Mouse (Mus musculus): Measurements from ENCODE around the gene Dohh. TPM values are rescaled to one million over a fixed set of nuclear protein-coding genes. Genes with fewer than 3 reads are reported as not detected.

The Dohh gene
- polyA plus RNA-seq, 1 experiment from 2014 or later, result 61.0 TPM

DNA sequence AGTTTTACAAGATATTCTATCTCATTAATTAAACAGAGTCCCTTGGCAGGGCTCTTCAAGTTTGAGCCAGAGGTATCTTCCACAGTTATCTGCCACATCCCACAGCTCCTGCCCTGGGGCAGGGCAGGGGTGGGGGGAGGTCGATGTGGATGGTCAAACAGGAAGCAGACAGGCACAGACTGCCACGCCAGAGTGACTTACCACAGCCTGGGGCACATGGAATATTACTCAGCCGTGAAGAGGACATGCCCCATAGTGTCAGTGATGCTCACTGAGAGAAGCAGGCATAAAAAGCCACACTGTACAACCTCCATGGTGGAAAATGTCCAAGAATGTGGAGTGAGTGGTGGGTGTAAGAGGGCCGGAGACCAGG lies 39.1 kb upstream of the Dohh start:
- no peak for ATAC-seq (ENCODE audit: low read depth)
- H3K9ac ChIP-seq (replicated peaks; ENCODE audit: low read depth, low read length), result no peak overlapping the region
- no peak overlapping the region for H3K4me3 ChIP-seq (ENCODE audit: low read depth, low read length)
- H3K36me3 ChIP-seq (ENCODE audit: control insufficient read depth, insufficient read depth, low read length), result no peaks in the 10 kb centered on the region
- H3K4me2 ChIP-seq (ENCODE audit: low read depth, low read length), result no peak overlapping the region
- H3K27ac ChIP-seq (ENCODE audit: low read depth, low read length), result no peak overlapping the region
- no peaks in the 10 kb centered on the region for H3K9me3 ChIP-seq (ENCODE audit: control insufficient read depth, low read length)
- WGBS, result 85% methylated on average over 4 of the region's 4 CpGs
- H3K4me1 ChIP-seq (ENCODE audit: control insufficient read depth, insufficient read depth, low read length), result peaks cover 16% of the 10 kb centered on the region
- peaks cover 34% of the 10 kb centered on the region for H3K27me3 ChIP-seq (ENCODE audit: control insufficient read depth, insufficient read depth, low read length)

DNA sequence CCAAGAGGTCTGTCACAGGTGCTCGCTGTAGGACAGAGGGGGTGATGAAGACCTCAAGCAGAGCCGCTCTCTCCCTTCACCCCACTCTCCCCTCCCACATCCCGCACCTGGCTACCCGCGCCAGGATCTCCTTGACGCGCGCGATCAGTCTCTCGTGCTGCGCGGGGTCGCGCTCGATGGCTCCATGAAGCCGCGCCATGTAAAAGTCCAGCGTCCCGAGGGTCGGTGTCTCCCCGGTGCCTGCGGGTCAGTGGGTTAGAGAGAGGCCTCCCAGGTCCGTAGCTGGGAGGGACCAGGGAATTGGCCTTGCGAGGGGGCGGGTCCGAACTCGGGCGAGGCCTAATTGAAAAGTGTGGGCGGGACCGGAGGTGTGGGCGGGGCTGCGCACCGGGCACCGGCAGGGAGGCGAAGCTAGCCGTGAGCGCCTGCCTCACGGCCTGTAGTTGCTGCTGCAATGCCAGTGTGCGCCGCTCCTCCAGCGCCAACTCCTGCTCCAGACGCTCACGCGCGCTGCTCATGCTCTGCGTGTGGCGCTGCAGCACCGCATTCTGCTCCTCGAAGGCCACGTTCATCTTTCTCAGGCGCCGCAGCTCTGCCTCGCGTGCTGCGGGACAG lies 37.7 kb upstream of the Dohh start:
- H3K9me3 ChIP-seq (ENCODE audit: control insufficient read depth, low read length), result no peaks in the 10 kb centered on the region
- WGBS, result 7% methylated on average over 54 of the region's 55 CpGs
- no peak overlapping the region; the same call in 1 of the 2 replicates for H3K9ac ChIP-seq (replicated peaks; ENCODE audit: low read depth, low read length)
- H3K4me1 ChIP-seq (ENCODE audit: control insufficient read depth, insufficient read depth, low read length), result peaks cover 16% of the 10 kb centered on the region
- peaks cover 30% of the 10 kb centered on the region for H3K27me3 ChIP-seq (ENCODE audit: control insufficient read depth, insufficient read depth, low read length)
- ATAC-seq (ENCODE audit: low read depth), result no peak
- peak overlapping the region; percentile 42 for H3K4me2 ChIP-seq (ENCODE audit: low read depth, low read length)
- peak overlapping the region; percentile 23 for H3K4me3 ChIP-seq (ENCODE audit: low read depth, low read length)
- H3K36me3 ChIP-seq (ENCODE audit: control insufficient read depth, insufficient read depth, low read length), result no peaks in the 10 kb centered on the region
- H3K27ac ChIP-seq (ENCODE audit: low read depth, low read length), result no peak overlapping the region

DNA sequence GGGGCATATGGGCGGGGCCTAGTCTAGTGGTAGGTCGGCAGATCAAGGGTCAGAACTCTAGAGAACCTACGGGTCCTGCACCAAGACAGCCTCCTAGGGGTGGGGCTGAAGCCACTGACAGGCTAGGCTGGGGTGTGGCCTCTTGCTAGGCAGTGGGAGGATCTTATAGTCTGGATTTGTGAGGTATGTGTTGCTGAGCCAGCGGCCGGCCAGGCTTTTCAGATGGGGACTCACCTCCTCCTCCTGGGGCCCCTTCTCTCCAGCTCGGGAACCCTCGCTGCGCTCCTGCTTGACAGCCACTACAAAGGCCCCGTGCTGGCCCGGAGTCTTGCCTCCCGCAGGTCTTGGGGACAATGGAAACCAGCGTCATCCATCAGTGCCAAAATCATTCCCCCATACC lies 35.1 kb upstream of the Dohh start:
- no peaks in the 10 kb centered on the region for H3K9me3 ChIP-seq (ENCODE audit: control insufficient read depth, low read length)
- H3K4me3 ChIP-seq (ENCODE audit: low read depth, low read length), result peak overlapping the region; percentile 61
- peak overlapping the region; percentile 90 for H3K4me2 ChIP-seq (ENCODE audit: low read depth, low read length)
- no peak overlapping the region for H3K27ac ChIP-seq (ENCODE audit: low read depth, low read length)
- peaks cover 11% of the 10 kb centered on the region for H3K27me3 ChIP-seq (ENCODE audit: control insufficient read depth, insufficient read depth, low read length)
- WGBS, result 4% methylated on average over 12 of the region's 12 CpGs
- peaks cover 10% of the 10 kb centered on the region for H3K4me1 ChIP-seq (ENCODE audit: control insufficient read depth, insufficient read depth, low read length)
- H3K9ac ChIP-seq (replicated peaks; ENCODE audit: low read depth, low read length), result 0 out of 2 replicates have a peak overlapping the region, but pooled peaks have one; percentile 11
- H3K36me3 ChIP-seq (ENCODE audit: control insufficient read depth, insufficient read depth, low read length), result no peaks in the 10 kb centered on the region
- no peak for ATAC-seq (ENCODE audit: low read depth)

DNA sequence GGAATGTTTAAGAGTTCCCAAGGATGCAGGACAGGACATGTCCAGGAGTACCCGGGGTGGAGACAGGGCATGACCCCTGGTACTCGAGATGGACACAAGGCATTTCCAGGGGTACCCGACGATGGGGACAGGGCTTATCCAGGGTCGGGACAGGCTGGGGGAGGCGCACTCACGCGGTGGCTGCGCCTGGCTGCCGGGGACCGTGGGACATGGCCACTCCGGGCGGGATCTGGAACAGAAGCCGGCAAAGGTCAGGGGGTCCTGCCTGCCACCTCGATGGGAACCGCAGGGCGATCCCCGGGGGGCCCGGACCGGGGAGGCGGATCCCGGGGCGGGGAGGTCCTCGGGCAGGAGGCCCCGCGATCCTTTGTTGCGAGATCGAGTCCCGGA lies 34.3 kb upstream of the Dohh start:
- Histone ChIP-seq H3K36me3 (ENCODE audit: control insufficient read depth, insufficient read depth, low read length) (no peaks in the 10 kb centered on the region), H3K9ac (replicated peaks; ENCODE audit: low read depth, low read length) (peak overlapping the region; percentile 68), H3K27me3 (ENCODE audit: control insufficient read depth, insufficient read depth, low read length) (peaks cover 4% of the 10 kb centered on the region; the same call in 1 of the 2 replicates), H3K9me3 (ENCODE audit: control insufficient read depth, low read length) (no peaks in the 10 kb centered on the region), H3K4me3 (ENCODE audit: low read depth, low read length) (peak overlapping the region; percentile 61), H3K27ac (ENCODE audit: low read depth, low read length) (no peak overlapping the region), H3K4me1 (ENCODE audit: control insufficient read depth, insufficient read depth, low read length) (peaks cover 10% of the 10 kb centered on the region), H3K4me2 (ENCODE audit: low read depth, low read length) (peak overlapping the region; percentile 90)
- 0% methylated on average over 27 of the region's 29 CpGs for WGBS
- ATAC-seq (ENCODE audit: low read depth), result peak; percentile 2

DNA sequence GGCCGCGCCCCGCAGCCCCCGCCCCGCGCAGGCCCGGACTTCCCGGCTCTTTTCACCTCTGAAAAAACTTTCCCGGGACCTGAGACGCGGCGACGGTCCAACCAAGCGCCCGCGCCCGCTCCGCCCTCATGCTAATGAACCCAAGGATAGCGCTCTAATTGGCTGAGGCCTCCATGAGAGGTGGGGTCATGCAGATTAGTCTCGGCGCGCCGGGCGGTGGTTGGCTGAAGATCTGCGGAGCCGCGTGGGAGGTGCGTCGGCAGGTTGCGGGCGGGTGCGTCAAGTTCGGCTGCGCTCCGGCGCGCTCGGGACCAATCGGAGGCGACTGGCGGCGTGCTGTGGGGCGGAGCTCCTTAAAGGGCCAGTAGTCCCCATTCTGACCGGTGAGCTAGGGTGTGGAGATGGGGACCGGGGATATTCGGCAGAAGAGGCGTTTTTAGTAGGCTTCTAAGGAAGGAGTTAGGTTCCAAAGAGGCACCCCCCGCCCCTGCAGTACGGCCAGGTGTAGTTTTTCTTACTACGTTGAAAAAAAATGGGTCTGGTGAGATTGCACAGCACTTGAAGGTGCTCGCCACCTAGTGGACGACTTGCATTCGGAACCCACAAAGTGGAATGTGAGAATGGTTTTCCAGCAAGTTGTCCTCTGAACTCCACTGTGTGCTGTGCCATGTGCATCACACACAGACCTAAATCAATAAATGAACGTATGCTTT lies 33.7 kb upstream of the Dohh start, which contains the start of gene Hmg20b:
Hmg20b (minus strand) TSS at position 130 of the 713 bp plus-strand sequence.
- H3K27ac ChIP-seq (ENCODE audit: low read depth, low read length), result 0 out of 2 replicates have a peak within 1 kb of the TSS, but pooled peaks have one; percentile 52
- WGBS, result under 1% methylated on average over 53 of the region's 54 CpGs

DNA sequence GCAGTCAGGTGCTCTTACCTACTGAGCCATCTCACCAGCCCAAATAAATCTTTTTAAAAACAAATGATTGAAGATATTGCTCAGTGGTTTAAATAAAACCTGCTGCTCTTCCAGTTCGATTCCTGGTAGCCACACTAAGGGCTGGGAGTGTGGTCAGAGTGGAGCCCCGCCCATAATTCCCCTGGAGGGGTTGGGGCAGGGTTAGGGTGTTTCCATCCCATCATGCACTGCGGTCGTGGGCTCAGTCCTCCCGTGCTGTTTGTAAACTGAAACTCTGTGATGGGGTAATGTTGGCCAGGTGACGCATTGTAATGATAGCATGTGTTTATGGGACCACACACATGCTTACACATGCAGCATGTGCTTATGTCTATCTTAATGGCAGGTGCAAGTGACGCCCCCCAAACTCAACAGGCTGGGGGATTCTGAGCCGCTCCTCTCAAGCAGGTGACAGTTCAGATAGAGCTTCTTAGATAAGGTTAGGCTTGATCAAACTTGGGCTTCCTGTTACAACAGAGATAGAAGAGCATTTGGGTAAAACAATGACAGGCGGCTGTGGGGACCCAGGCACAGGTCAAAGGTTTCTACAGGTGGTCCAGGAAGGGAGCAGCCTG lies 32.4 kb upstream of the Dohh start:
- no peak for ATAC-seq (ENCODE audit: low read depth)
- no peak overlapping the region for H3K9ac ChIP-seq (replicated peaks; ENCODE audit: low read depth, low read length)
- WGBS, result 28% methylated on average over 9 of the region's 9 CpGs

More for the DNA sequence above, 33.7 kb upstream of the Dohh start, which contains the start of gene Hmg20b:
- Histone ChIP-seq H3K4me1 (ENCODE audit: control insufficient read depth, insufficient read depth, low read length) (peaks cover 10% of the 10 kb centered on the region), H3K9ac (replicated peaks; ENCODE audit: low read depth, low read length) (peak within 1 kb of the TSS; percentile 68), H3K27me3 (ENCODE audit: control insufficient read depth, insufficient read depth, low read length) (peaks cover 4% of the 10 kb centered on the region; the same call in 1 of the 2 replicates), H3K9me3 (ENCODE audit: control insufficient read depth, low read length) (no peaks in the 10 kb centered on the region), H3K4me2 (ENCODE audit: low read depth, low read length) (peak within 1 kb of the TSS; percentile 90), H3K4me3 (ENCODE audit: low read depth, low read length) (peak within 1 kb of the TSS; percentile 61), H3K36me3 (ENCODE audit: control insufficient read depth, insufficient read depth, low read length) (no peaks in the 10 kb centered on the region)
- ATAC-seq (ENCODE audit: low read depth), result peak; percentile 96

DNA sequence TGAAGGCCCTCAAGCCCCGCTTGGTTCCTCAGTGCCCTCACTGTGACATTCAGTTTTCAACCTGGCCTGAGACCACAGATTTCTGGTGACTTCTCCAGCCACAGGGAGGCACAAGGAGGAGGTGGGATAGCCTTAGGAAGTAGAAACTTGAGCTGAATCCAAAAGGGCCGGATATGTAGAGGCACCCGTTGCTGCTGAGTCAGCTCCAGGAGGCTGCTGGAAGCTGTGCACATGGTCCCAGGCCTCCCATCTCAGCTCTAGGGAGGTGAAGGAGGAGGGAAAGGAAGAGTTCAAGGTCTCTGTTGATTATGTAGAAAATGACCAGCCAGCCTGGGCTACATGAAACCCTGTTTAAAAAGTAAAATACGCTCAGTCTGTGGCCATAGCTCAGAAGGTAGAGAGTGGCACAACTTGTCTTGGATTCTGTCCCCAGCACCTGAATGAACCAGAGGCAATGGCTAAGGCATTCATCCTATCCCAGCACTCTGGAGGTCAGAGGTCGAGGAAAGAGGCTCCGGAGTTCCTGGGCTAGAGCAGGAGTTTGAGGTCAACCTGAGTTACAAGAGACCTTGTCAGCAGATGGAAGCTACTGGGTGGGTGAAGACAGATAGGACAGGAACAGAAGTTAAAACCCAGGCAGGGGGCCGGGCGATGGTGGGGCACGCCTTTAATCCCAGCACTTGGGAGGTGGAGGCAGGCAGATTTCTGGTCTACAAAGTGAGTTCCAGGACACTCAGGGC lies 29.3 kb upstream of the Dohh start:
- Histone ChIP-seq H3K4me1 (ENCODE audit: control insufficient read depth, insufficient read depth, low read length) (peaks cover 6% of the 10 kb centered on the region; the same call in 1 of the 2 replicates), H3K4me3 (ENCODE audit: low read depth, low read length) (no peak overlapping the region), H3K9ac (replicated peaks; ENCODE audit: low read depth, low read length) (no peak overlapping the region), H3K4me2 (ENCODE audit: low read depth, low read length) (no peak overlapping the region), H3K9me3 (ENCODE audit: control insufficient read depth, low read length) (no peaks in the 10 kb centered on the region), H3K27me3 (ENCODE audit: control insufficient read depth, insufficient read depth, low read length) (no peaks in the 10 kb centered on the region), H3K36me3 (ENCODE audit: control insufficient read depth, insufficient read depth, low read length) (no peaks in the 10 kb centered on the region), H3K27ac (ENCODE audit: low read depth, low read length) (no peak overlapping the region)
- 77% methylated on average over 9 of the region's 9 CpGs for WGBS
- no peak for ATAC-seq (ENCODE audit: low read depth)

More for the DNA sequence above, 32.4 kb upstream of the Dohh start:
- H3K4me1 ChIP-seq (ENCODE audit: control insufficient read depth, insufficient read depth, low read length), result peaks cover 10% of the 10 kb centered on the region
- H3K27me3 ChIP-seq (ENCODE audit: control insufficient read depth, insufficient read depth, low read length), result peaks cover 4% of the 10 kb centered on the region; the same call in 1 of the 2 replicates
- no peak overlapping the region for H3K4me2 ChIP-seq (ENCODE audit: low read depth, low read length)
- H3K9me3 ChIP-seq (ENCODE audit: control insufficient read depth, low read length), result no peaks in the 10 kb centered on the region
- no peak overlapping the region for H3K27ac ChIP-seq (ENCODE audit: low read depth, low read length)
- H3K36me3 ChIP-seq (ENCODE audit: control insufficient read depth, insufficient read depth, low read length), result no peaks in the 10 kb centered on the region
- H3K4me3 ChIP-seq (ENCODE audit: low read depth, low read length), result no peak overlapping the region

DNA sequence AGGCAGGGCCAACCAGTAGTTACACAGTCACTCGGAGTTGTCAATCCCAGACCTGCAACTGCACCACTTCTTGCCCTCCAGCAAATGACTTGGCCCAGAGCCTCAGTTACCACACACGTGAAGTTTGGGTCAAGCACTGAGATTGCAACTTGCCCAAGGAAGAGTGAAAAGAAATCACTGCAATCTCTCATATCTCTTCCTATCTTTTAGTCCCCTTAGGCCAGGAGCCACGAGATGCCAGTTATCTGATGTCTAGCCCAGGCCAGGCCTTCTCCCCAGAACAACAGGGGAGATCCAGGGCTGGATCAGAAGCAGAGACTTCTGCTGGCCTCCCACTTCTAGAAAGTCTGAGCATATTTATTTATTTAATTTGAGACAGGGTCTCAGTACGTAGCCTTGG lies 28.7 kb upstream of the Dohh start:
- H3K27me3 ChIP-seq (ENCODE audit: control insufficient read depth, insufficient read depth, low read length), result no peaks in the 10 kb centered on the region

More for the DNA sequence above, 28.7 kb upstream of the Dohh start:
- WGBS, result 85% methylated on average over 4 of the region's 4 CpGs
- Histone ChIP-seq H3K4me1 (ENCODE audit: control insufficient read depth, insufficient read depth, low read length) (0 out of 2 replicates have a peak, but pooled peaks cover 4% of the 10 kb centered on the region), H3K4me2 (ENCODE audit: low read depth, low read length) (no peak overlapping the region), H3K9me3 (ENCODE audit: control insufficient read depth, low read length) (no peaks in the 10 kb centered on the region), H3K9ac (replicated peaks; ENCODE audit: low read depth, low read length) (no peak overlapping the region), H3K36me3 (ENCODE audit: control insufficient read depth, insufficient read depth, low read length) (no peaks in the 10 kb centered on the region), H3K4me3 (ENCODE audit: low read depth, low read length) (no peak overlapping the region), H3K27ac (ENCODE audit: low read depth, low read length) (no peak overlapping the region)
- no peak for ATAC-seq (ENCODE audit: low read depth)

Data from neural tube, embryonic 14.5 days (tissue).